Mouse (Mus musculus) cerebellum, adult 9-11 months (tissue): ENCODE measurements around the gene Ino80b.
A peak's percentile ranks its signal among the peaks of the same experiment; 100 is the strongest.

Experiments used
- DNase-seq: peaks from one replicate; pipeline ENCODE4 v3.0.0; 2022

Ino80b gene

GRCm38 (mm10) chr6:83140044-83140443, 14.8 kb upstream of the Ino80b start:
- DNase-seq: no peak

- DNase-seq: no peak
Observed at GRCm38 (mm10) chr6:83138056-83138455, 12.8 kb upstream of the Ino80b start.

GRCm38 (mm10) chr6:83137576-83137950, 12.3 kb upstream of the Ino80b start:
- peak; percentile 54 for DNase-seq

GRCm38 (mm10) chr6:83136881-83137575, 11.8 kb upstream of the Ino80b start:
- no peak for DNase-seq

GRCm38 (mm10) chr6:83136291-83136880, 11.2 kb upstream of the Ino80b start:
- DNase-seq: no peak

GRCm38 (mm10) chr6:83135571-83136161, 10.4 kb upstream of the Ino80b start:
- DNase-seq: no peak

GRCm38 (mm10) chr6:83134951-83135513, 9.8 kb upstream of the Ino80b start, which contains the start of gene Rtkn:
TSS of gene Rtkn (plus strand) at chr6:83135463.
- no peak for DNase-seq

GRCm38 (mm10) chr6:83134226-83134625, 9.0 kb upstream of the Ino80b start:
- DNase-seq: no peak

- no peak for DNase-seq
Observed at GRCm38 (mm10) chr6:83132176-83132919, 7.1 kb upstream of the Ino80b start.

- DNase-seq: no peak
Observed at GRCm38 (mm10) chr6:83131469-83132034, 6.3 kb upstream of the Ino80b start.

- no peak for DNase-seq
Observed at GRCm38 (mm10) chr6:83127419-83127818, 2.2 kb upstream of the Ino80b start.

GRCm38 (mm10) chr6:83124851-83125312, 349 bp downstream of the Ino80b start:
- DNase-seq: peak; percentile 91

- DNase-seq: no peak
Observed at GRCm38 (mm10) chr6:83122961-83123360, 2.3 kb downstream of the Ino80b start.

GRCm38 (mm10) chr6:83121863-83122710, 3.1 kb downstream of the Ino80b start:
- peak; percentile 67 for DNase-seq

GRCm38 (mm10) chr6:83120930-83121862, 4.0 kb downstream of the Ino80b start, which contains the start of gene Wbp1:
TSS of gene Wbp1 (minus strand) at chr6:83121559.
- DNase-seq: peak; percentile 99

GRCm38 (mm10) chr6:83119734-83120051, 5.5 kb downstream of the Ino80b start:
- DNase-seq: peak; percentile 70

GRCm38 (mm10) chr6:83118825-83119733, 6.2 kb downstream of the Ino80b start:
- no peak for DNase-seq

- no peak for DNase-seq
Observed at GRCm38 (mm10) chr6:83118369-83118768, 6.9 kb downstream of the Ino80b start.

GRCm38 (mm10) chr6:83117616-83118015, 7.6 kb downstream of the Ino80b start:
- DNase-seq: no peak

- no peak for DNase-seq
Observed at GRCm38 (mm10) chr6:83117165-83117438, 8.1 kb downstream of the Ino80b start.
